Mouse (Mus musculus) cortical plate, adult 2 months (tissue): ENCODE measurements around the gene C9orf72.

Experiments used
- CTCF ChIP-seq: fragments of 200-500 bp; IDR thresholded peaks from 2 replicates; pipeline ENCODE4 v1.5.1; 2011; ENCODE audit warnings: mild to moderate bottlenecking, control low read depth, low read length; ENCODE audit not compliant: insufficient read depth; ENCODE audit errors: extremely low read depth
- POLR2A ChIP-seq: fragments of 200-500 bp; IDR thresholded peaks from 2 replicates; pipeline ENCODE4 v1.6.1; 2011; ENCODE audit warnings: mild to moderate bottlenecking, low read length, control low read depth; ENCODE audit not compliant: insufficient read depth; ENCODE audit errors: extremely low read depth

GRCm38 (mm10) chr4:35145726-35146125 is 80.2 kb downstream of the C9orf72 start:
- no peak for TF ChIP-seq POLR2A
- TF ChIP-seq CTCF = no peak
